Mouse (Mus musculus): ENCODE measurements around the gene Apod. TPM values are rescaled to one million over a fixed set of nuclear protein-coding genes. Genes with fewer than 3 reads are reported as not detected.

The Apod gene
- polyA plus RNA-seq (2015; fragmentation: Illumina TruSeq; extraction: RNeasy Lipid Tissue Mini Kit (QIAGEN cat#74804); ENCODE audit: low read depth, low replicate concordance) = 431 TPM

GRCm38 (mm10) chr16:31314497-31315233 lies at the start of gene Apod:
TSS of gene Apod (minus strand) at chr16:31314808.

GRCm38 (mm10) chr16:31274674-31275460 lies 39.7 kb downstream of the Apod start, which contains the start of gene Ppp1r2:
TSS of gene Ppp1r2 (minus strand) at chr16:31275277.

Other genes starting within 250 kb of the Apod start
- gene Xxylt1, start 233.4 kb downstream of the Apod start, polyA plus RNA-seq (2015; fragmentation: Illumina TruSeq; extraction: RNeasy Lipid Tissue Mini Kit (QIAGEN cat#74804); ENCODE audit: low read depth, low replicate concordance) = 20.6 TPM
- 48.2 TPM for gene Acap2, start 113.6 kb downstream of the Apod start, polyA plus RNA-seq (2015; fragmentation: Illumina TruSeq; extraction: RNeasy Lipid Tissue Mini Kit (QIAGEN cat#74804); ENCODE audit: low read depth, low replicate concordance)
- gene Ppp1r2, start 39.5 kb downstream of the Apod start, polyA plus RNA-seq (2015; fragmentation: Illumina TruSeq; extraction: RNeasy Lipid Tissue Mini Kit (QIAGEN cat#74804); ENCODE audit: low read depth, low replicate concordance) = 132 TPM
- gene Bdh1, start 107.5 kb upstream of the Apod start, polyA plus RNA-seq (2015; fragmentation: Illumina TruSeq; extraction: RNeasy Lipid Tissue Mini Kit (QIAGEN cat#74804); ENCODE audit: low read depth, low replicate concordance) = 68.8 TPM

All from brain, adult 10 weeks (tissue).